Mouse (Mus musculus) neural tube, embryonic 15.5 days (tissue): ENCODE data around the gene Slc38a9. TPM values are rescaled to one million over a fixed set of nuclear protein-coding genes. Genes with fewer than 3 reads are reported as not detected.
A peak's percentile ranks its signal among the peaks of the same experiment; 100 is the strongest.

Experiments used
- ATAC-seq: fragments of 200-750 bp; cut with Nextera tagmentation; 2 replicates; pipeline ENCODE4 v1.8.0; 2017; ENCODE audit warnings: mild to moderate bottlenecking, moderate TSS enrichment, moderate library complexity; ENCODE audit not compliant: low FRiP score
- H3K27ac ChIP-seq: fragments of 300-500 bp; sonication (generic); replicated peaks from 2 replicates; pipeline ENCODE4 v1.5.1; 2015; ENCODE audit warnings: mild to moderate bottlenecking, inconsistent platforms
- H3K27me3 ChIP-seq: fragments of 300-500 bp; sonication (generic); replicated peaks from 2 replicates; pipeline ENCODE4 v1.6.1; 2015; ENCODE audit warnings: inconsistent platforms
- H3K36me3 ChIP-seq: fragments of 300-500 bp; sonication (generic); 2 replicates; pipeline ENCODE4 v1.6.1; 2015; ENCODE audit warnings: inconsistent platforms
- H3K4me1 ChIP-seq: fragments of 300-500 bp; sonication (generic); 2 replicates; pipeline ENCODE4 v1.6.1; 2015; ENCODE audit warnings: inconsistent platforms
- H3K4me2 ChIP-seq: fragments of 300-500 bp; sonication (generic); 2 replicates; pipeline ENCODE4 v1.6.1; 2015; ENCODE audit warnings: inconsistent platforms, mild to moderate bottlenecking, moderate library complexity
- H3K4me3 ChIP-seq: fragments of 300-500 bp; sonication (generic); replicated peaks from 2 replicates; pipeline ENCODE4 v1.5.1; 2015; ENCODE audit warnings: mild to moderate bottlenecking, inconsistent platforms
- H3K9ac ChIP-seq: fragments of 300-500 bp; sonication (generic); replicated peaks from 2 replicates; pipeline ENCODE4 v1.6.1; 2015; ENCODE audit warnings: mild to moderate bottlenecking, inconsistent platforms
- H3K9me3 ChIP-seq: fragments of 300-500 bp; sonication (generic); replicated peaks from 2 replicates; pipeline ENCODE4 v1.6.1; 2016; ENCODE audit warnings: inconsistent platforms
- WGBS: fragments of 180-500 bp; shearing (Covaris S2); methylation state at CpG from one replicate; pipeline ENCODE4 v1.1.7; 2015; ENCODE audit warnings: mixed read lengths; 5-methylcytosine and 5-hydroxymethylcytosine counted together
- polyA plus RNA-seq: library from polyadenylated mRNA; unstranded; fragments of >200 nt; fragmentation: Nextera tagmentation; extraction: Ambion mirVana; gene quantifications from 2 replicates; pipeline ENCODE4 v1.2.1, GENCODE M21; 2015

The Slc38a9 gene
- polyA plus RNA-seq, 1 experiment from 2014 or later = 25.1 TPM

DNA sequence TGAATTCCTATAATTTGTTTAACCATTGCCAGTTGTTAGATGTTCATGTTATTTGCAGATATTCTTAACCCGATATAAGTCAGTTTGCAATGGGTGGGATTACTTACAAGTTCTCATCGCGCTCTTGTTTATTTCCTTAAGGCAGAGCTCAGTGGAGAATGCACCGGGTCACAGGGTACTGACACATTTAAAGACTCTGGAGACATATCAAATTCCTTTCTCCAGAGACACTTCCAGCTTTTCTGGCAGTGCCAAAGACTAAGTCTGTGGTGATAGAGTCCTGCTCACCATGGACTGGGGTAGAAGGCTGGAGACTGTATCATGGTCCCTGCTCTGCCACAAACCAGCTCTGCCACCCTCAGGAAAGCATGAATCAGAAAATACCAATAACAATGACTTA, 102.0 kb downstream of the Slc38a9 start:
- no peak overlapping the region for H3K4me3 ChIP-seq
- no peak overlapping the region for H3K4me2 ChIP-seq
- no peak overlapping the region for H3K9ac ChIP-seq
- H3K36me3 ChIP-seq = no peaks in the 10 kb centered on the region
- H3K27ac ChIP-seq = no peak overlapping the region
- no peaks in the 10 kb centered on the region for H3K4me1 ChIP-seq
- no peaks in the 10 kb centered on the region for H3K9me3 ChIP-seq
- no peaks in the 10 kb centered on the region for H3K27me3 ChIP-seq
- no peak for ATAC-seq
- 86% methylated on average over 4 of the region's 4 CpGs for WGBS

DNA sequence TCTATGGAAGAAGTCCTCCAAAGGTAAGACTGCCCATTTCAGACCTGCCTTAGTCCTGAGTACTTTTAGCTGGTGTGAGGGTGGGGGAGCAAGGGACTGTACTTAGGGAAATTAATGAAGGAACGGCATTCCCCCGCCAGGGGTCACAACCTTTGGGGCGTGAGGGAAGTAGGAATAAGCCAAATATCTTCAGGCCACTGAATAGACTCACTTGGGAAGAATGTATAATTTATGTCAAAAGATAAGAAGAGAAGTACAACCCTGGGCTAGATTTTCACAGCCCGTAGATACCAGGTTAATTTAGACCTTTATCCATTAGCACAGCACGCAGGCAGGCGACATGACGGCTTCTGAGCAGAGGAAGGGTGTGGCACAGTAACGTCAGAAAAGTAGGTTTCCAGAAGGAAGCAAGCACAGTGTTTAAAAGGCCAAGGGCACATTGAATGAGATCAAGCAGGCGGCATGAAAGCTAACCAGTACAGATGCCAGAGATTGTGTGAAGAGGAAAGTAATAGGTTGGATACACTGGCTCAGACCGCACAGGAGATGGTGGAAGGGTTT, 103.1 kb downstream of the Slc38a9 start:
- Histone ChIP-seq H3K27ac (no peak overlapping the region), H3K36me3 (no peaks in the 10 kb centered on the region), H3K9me3 (no peaks in the 10 kb centered on the region), H3K4me1 (no peaks in the 10 kb centered on the region), H3K27me3 (no peaks in the 10 kb centered on the region), H3K9ac (no peak overlapping the region), H3K4me3 (no peak overlapping the region), H3K4me2 (no peak overlapping the region)
- WGBS = 86% methylated on average over 10 of the region's 10 CpGs
- no peak for ATAC-seq

- no peak for ATAC-seq
- Histone ChIP-seq H3K27me3 (no peaks in the 10 kb centered on the region), H3K36me3 (no peaks in the 10 kb centered on the region), H3K4me1 (no peaks in the 10 kb centered on the region), H3K4me3 (no peak overlapping the region), H3K9ac (no peak overlapping the region), H3K9me3 (no peaks in the 10 kb centered on the region), H3K27ac (no peak overlapping the region), H3K4me2 (no peak overlapping the region)
- WGBS = 59% methylated on average over 5 of the region's 5 CpGs
Measured at GRCm38 (mm10) chr13:112764556-112764955, 104.0 kb downstream of the Slc38a9 start.

DNA sequence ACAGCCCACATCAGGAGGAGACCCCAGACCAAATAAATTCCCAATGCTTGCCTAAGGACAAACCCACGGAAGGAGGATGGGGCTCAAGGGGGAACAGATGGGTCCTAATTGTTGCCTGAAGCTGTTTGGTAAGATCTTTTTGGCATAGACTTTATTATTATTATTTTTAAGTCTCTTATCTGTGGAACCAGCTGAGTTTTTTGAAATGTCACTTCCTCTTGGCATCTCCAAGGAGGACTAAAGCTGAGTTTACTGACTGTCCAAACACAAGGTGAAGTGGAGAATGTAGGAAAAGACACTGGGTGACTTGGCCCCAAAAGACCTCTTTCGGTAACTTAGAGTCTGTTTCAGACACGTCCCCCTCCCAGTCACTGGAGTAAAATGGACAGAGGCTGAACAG, 105.1 kb downstream of the Slc38a9 start:
- Histone ChIP-seq H3K9me3 (no peaks in the 10 kb centered on the region), H3K36me3 (no peaks in the 10 kb centered on the region), H3K4me1 (peaks cover 2% of the 10 kb centered on the region; the same call in 1 of the 2 replicates), H3K27me3 (no peaks in the 10 kb centered on the region), H3K9ac (no peak overlapping the region), H3K27ac (no peak overlapping the region), H3K4me3 (no peak overlapping the region), H3K4me2 (no peak overlapping the region)
- ATAC-seq = no peak
- 85% methylated on average over 3 of the region's 3 CpGs for WGBS

GRCm38 (mm10) chr13:112770528-112771328, 110.2 kb downstream of the Slc38a9 start:
- Histone ChIP-seq H3K4me2 (no peak overlapping the region), H3K4me3 (no peak overlapping the region), H3K4me1 (peaks cover 9% of the 10 kb centered on the region; the same call in 1 of the 2 replicates), H3K9ac (no peak overlapping the region), H3K36me3 (no peaks in the 10 kb centered on the region), H3K27me3 (no peaks in the 10 kb centered on the region), H3K27ac (no peak overlapping the region), H3K9me3 (no peaks in the 10 kb centered on the region)
- peak; percentile 35; the same call in 1 of the 2 replicates for ATAC-seq
- 35% methylated on average over 11 of the region's 11 CpGs for WGBS

DNA sequence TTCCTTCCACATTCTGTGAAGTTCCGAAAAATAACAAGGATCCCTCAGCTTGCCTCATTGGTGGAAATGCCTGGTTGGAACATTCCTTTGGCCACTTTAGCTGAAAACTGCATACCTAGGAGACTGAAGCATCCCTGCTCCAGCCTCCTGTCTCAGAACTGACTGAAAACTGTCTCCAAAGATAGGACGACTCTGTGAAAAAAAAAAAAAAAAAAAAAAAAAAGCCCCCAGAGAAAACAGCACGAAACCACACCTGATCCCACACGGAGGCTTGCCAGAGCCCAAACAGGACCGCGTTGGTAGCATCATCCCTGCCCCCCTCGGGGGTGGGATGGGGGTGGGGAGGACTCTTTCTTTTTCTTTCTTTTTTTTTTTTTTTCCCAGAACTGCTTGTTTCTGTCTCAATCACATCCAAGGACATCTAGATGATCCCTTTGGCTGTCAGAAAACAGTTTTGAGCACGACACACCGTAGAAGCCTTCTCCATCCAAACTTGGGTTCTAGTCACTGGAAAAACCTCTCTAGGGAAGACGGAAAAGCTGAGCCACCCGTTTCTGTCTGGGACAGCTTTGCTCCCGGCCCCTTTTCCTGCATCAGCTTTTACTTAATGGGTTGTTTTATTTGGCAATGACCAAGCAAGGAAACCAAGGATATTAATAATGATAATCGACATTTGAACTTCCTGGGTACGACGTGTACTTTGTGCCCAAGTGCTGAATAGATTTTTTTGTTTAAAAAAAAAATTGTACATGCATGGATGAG, 111.1 kb downstream of the Slc38a9 start:
- WGBS = 41% methylated on average over 15 of the region's 15 CpGs
- H3K4me2 ChIP-seq = peak overlapping the region; percentile 21
- H3K4me1 ChIP-seq = peaks cover 9% of the 10 kb centered on the region; the same call in 1 of the 2 replicates
- no peak overlapping the region for H3K27ac ChIP-seq
- no peak overlapping the region for H3K4me3 ChIP-seq
- no peaks in the 10 kb centered on the region for H3K36me3 ChIP-seq
- ATAC-seq = no peak
- H3K9ac ChIP-seq = no peak overlapping the region
- no peaks in the 10 kb centered on the region for H3K9me3 ChIP-seq
- H3K27me3 ChIP-seq = no peaks in the 10 kb centered on the region

DNA sequence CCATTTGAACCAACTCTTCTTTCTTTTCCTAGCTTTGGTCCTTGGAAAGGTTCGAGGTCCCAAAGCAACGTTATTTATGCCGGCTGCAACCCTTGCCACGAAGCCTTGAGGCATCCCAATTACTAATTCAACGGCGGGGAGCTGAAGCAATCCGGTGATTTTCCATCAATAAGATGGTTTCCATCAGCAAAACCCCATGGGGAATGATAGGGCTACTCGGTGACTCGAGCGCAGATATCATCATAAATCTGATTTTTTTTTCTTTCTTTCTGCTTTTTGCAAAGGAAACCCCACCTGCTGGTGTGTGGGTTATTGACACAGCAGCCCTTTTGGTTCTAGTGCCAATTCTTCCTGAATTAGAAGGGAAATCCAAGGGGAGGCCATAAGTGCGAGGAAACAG, 111.7 kb downstream of the Slc38a9 start:
- H3K27me3 ChIP-seq = no peaks in the 10 kb centered on the region
- no peak overlapping the region for H3K9ac ChIP-seq
- no peaks in the 10 kb centered on the region for H3K9me3 ChIP-seq
- H3K36me3 ChIP-seq = no peaks in the 10 kb centered on the region
- peaks cover 9% of the 10 kb centered on the region; the same call in 1 of the 2 replicates for H3K4me1 ChIP-seq
- no peak for ATAC-seq
- WGBS = 29% methylated on average over 11 of the region's 11 CpGs
- no peak overlapping the region for H3K27ac ChIP-seq
- no peak overlapping the region for H3K4me3 ChIP-seq
- peak overlapping the region; percentile 28; the same call in 1 of the 2 replicates for H3K4me2 ChIP-seq

- no peak overlapping the region for H3K4me2 ChIP-seq
- H3K27ac ChIP-seq = no peak overlapping the region
- 78% methylated on average over 14 of the region's 14 CpGs for WGBS
- no peaks in the 10 kb centered on the region for H3K27me3 ChIP-seq
- no peaks in the 10 kb centered on the region for H3K36me3 ChIP-seq
- no peak for ATAC-seq
- no peak overlapping the region for H3K9ac ChIP-seq
- H3K4me1 ChIP-seq = peaks cover 9% of the 10 kb centered on the region; the same call in 1 of the 2 replicates
- H3K9me3 ChIP-seq = no peaks in the 10 kb centered on the region
- H3K4me3 ChIP-seq = no peak overlapping the region
Measured at GRCm38 (mm10) chr13:112772861-112773260, 112.3 kb downstream of the Slc38a9 start.

GRCm38 (mm10) chr13:112773991-112774675, 113.6 kb downstream of the Slc38a9 start:
- ATAC-seq = no peak
- 92% methylated on average over 3 of the region's 3 CpGs for WGBS
- H3K27me3 ChIP-seq = no peaks in the 10 kb centered on the region

DNA sequence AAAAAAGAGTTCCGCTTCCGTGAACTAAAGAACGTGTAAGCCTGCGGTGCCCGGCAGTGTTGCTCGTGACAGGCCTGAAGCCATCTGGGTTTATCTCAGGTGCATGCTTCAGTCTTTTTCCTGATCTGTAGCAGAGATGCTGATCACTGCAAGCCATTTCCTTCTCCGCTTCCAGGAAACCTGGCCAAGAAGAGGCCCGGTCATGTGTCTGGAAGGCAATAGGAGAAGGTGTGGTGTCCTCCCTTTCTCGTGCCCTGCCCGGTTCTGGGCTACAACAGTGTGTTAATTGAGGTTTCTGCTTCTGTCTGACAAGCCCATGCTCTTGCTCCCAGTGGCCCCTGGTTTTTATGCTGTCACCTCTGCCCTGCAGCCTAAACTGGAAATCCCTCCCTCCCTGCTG, 115.3 kb downstream of the Slc38a9 start:
- Histone ChIP-seq H3K27me3 (no peaks in the 10 kb centered on the region), H3K9ac (no peak overlapping the region), H3K36me3 (no peaks in the 10 kb centered on the region), H3K27ac (no peak overlapping the region), H3K4me1 (peaks cover 6% of the 10 kb centered on the region; the same call in 1 of the 2 replicates), H3K9me3 (no peaks in the 10 kb centered on the region), H3K4me3 (no peak overlapping the region), H3K4me2 (no peak overlapping the region)
- 87% methylated on average over 10 of the region's 10 CpGs for WGBS
- no peak for ATAC-seq

More at GRCm38 (mm10) chr13:112773991-112774675, 113.6 kb downstream of the Slc38a9 start:
- H3K36me3 ChIP-seq = no peaks in the 10 kb centered on the region
- H3K4me3 ChIP-seq = no peak overlapping the region
- H3K9me3 ChIP-seq = no peaks in the 10 kb centered on the region
- no peak overlapping the region for H3K9ac ChIP-seq
- H3K4me1 ChIP-seq = peaks cover 9% of the 10 kb centered on the region; the same call in 1 of the 2 replicates
- H3K27ac ChIP-seq = no peak overlapping the region
- no peak overlapping the region for H3K4me2 ChIP-seq

- no peak overlapping the region for H3K4me3 ChIP-seq
Measured at GRCm38 (mm10) chr13:112778407-112778806, 117.9 kb downstream of the Slc38a9 start.

More at GRCm38 (mm10) chr13:112778407-112778806, 117.9 kb downstream of the Slc38a9 start:
- no peak overlapping the region for H3K27ac ChIP-seq
- no peaks in the 10 kb centered on the region for H3K36me3 ChIP-seq
- H3K27me3 ChIP-seq = no peaks in the 10 kb centered on the region
- ATAC-seq = no peak
- no peaks in the 10 kb centered on the region for H3K9me3 ChIP-seq
- H3K9ac ChIP-seq = no peak overlapping the region
- 94% methylated on average over 5 of the region's 5 CpGs for WGBS
- H3K4me2 ChIP-seq = no peak overlapping the region
- H3K4me1 ChIP-seq = no peaks in the 10 kb centered on the region
